In the genomic region with DNA sequence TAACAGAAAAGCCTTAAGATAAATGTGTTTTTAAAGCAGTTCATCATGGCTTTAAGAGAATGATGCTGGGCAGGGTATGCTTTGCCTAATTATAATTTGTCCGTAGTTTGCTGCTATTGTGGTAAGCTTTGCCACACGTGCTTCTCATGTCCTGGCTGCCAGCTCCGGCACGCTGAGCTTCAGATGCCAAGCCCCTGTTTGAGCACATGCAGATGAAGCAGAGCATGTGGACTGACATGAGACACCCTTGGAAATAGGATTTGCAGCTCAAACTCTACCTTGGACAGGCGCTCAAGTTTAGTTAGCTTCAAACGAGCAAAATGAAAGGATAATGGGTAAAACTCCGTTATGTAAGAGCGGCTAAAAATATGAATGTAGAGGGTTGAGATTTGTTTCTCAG, we compare ENCODE assay signal across 20 mouse cellular contexts.
DNase-seq lines count a peak whose midpoint lies in the region; ATAC-seq lines count a peak whose summit lies in the region.
"Had no signal": no experiment of that assay in that cellular context is flagged by ENCODE, and none has a peak within 500 bp of the region (broad histone marks: within the 10 kb centered on the region; RNA-seq: fewer than 3 reads in every experiment).

No protein-coding gene starts in this region.

- H3K9me3 ChIP-seq in midbrain, embryonic 13.5 days: no peaks in the 10 kb centered on the region
- H3K9me3 ChIP-seq: embryonic facial prominence, embryonic 15.5 days; limb, embryonic 10.5 days; liver, embryonic 13.5 days; midbrain, embryonic 10.5 days; stomach, embryonic 15.5 days had no signal

- H3K27me3 ChIP-seq in midbrain, embryonic 13.5 days: no peaks in the 10 kb centered on the region
- H3K27me3 ChIP-seq: embryonic facial prominence, embryonic 15.5 days; liver, embryonic 13.5 days; Patski; stomach, embryonic 15.5 days had no signal

- H3K4me3 ChIP-seq in midbrain, embryonic 13.5 days (replicated peaks): no peak overlapping the region
- H3K4me3 ChIP-seq: embryonic facial prominence, embryonic 15.5 days; heart, adult 2 months; limb, embryonic 10.5 days; liver, embryonic 13.5 days; midbrain, embryonic 10.5 days; myocyte; stomach, embryonic 15.5 days had no signal

- no peaks in the 10 kb centered on the region for H3K36me3 ChIP-seq in midbrain, embryonic 13.5 days
- H3K36me3 ChIP-seq: embryonic facial prominence, embryonic 15.5 days; limb, embryonic 10.5 days; liver, embryonic 13.5 days; midbrain, embryonic 10.5 days; stomach, embryonic 15.5 days had no signal

- H3K27ac ChIP-seq in midbrain, embryonic 13.5 days: no peak overlapping the region
- H3K27ac ChIP-seq: embryonic facial prominence, embryonic 15.5 days; heart, adult 2 months; kidney, postnatal 0 days; limb, embryonic 10.5 days; liver, embryonic 13.5 days; midbrain, embryonic 10.5 days; stomach, embryonic 15.5 days had no signal

- no peak for ATAC-seq in midbrain, embryonic 13.5 days
- ATAC-seq: Patski had no signal

- intact Hi-C loops in left cerebral cortex, postnatal 14 days (cut with DNase I): no loop called here

- no peaks in the 10 kb centered on the region for H3K4me1 ChIP-seq in midbrain, embryonic 13.5 days (replicated peaks)
- H3K4me1 ChIP-seq: embryonic facial prominence, embryonic 15.5 days; limb, embryonic 10.5 days; liver, embryonic 13.5 days; midbrain, embryonic 10.5 days; stomach, embryonic 15.5 days had no signal

- peak; percentile 21 to 23 for DNase-seq in cerebellum, postnatal 10 days
- no peak for DNase-seq in cerebellum, adult 9-10 months
- peak; percentile 40 for DNase-seq in layer of hippocampus, adult 11-12 months (ENCODE audit: low spot score)
- no peak for DNase-seq in layer of hippocampus, postnatal 25 days (ENCODE audit: extremely low spot score in 1 of 2, low spot score in 1 of 2)
- DNase-seq in left cerebral cortex, postnatal 14 days (ENCODE audit: low spot score in 2 of 2): peak; percentile 37 to 81
- peak; percentile 69 for DNase-seq in telencephalon, adult 2 months (ENCODE audit: low read depth, low spot score)
- DNase-seq in B cell, adult 2 months: no peak
- DNase-seq: adrenal gland, adult 2 months; heart, postnatal 4 days; liver, embryonic 13.5 days; thymus, postnatal 14 days had no signal

- no peak overlapping the region for H3K9ac ChIP-seq in midbrain, embryonic 13.5 days (replicated peaks)
- H3K9ac ChIP-seq: embryonic facial prominence, embryonic 15.5 days; liver, embryonic 13.5 days; stomach, embryonic 15.5 days had no signal

- H3K4me2 ChIP-seq in midbrain, embryonic 13.5 days (replicated peaks): no peak overlapping the region
- H3K4me2 ChIP-seq: embryonic facial prominence, embryonic 15.5 days; liver, embryonic 13.5 days; stomach, embryonic 15.5 days had no signal

- 85% methylated on average over 8 of the region's 8 CpGs for WGBS in midbrain, embryonic 13.5 days

Comparison
In these comparisons a context has a peak if more than half of its experiments do, and no peak if none do; other contexts are left out.
1. DNase-seq: peak in cerebellum, postnatal 10 days (2 of 2), layer of hippocampus, adult 11-12 months (single experiment), left cerebral cortex, postnatal 14 days (2 of 2) and telencephalon, adult 2 months (single experiment); none in cerebellum, adult 9-10 months (single experiment), layer of hippocampus, postnatal 25 days (0 of 2) and B cell, adult 2 months (0 of 2).